Mouse (Mus musculus) E14TG2a.4 (cell line): ENCODE measurements at regions not wholly inside any gene's neighbourhood (a gene's known extent, or its start where the extent isn't known, plus 50 kb on each side); places are given as distances from the start of the nearest gene placed in this dataset.

ENCODE experiments used
- CTCF ChIP-seq: conservative IDR thresholded peaks from 2 replicates; pipeline ENCODE4 v1.5.1; 2014; ENCODE audit warnings: low read length
- NANOG ChIP-seq: IDR thresholded peaks from 2 replicates; pipeline ENCODE4 v1.6.1; 2014; ENCODE audit warnings: borderline replicate concordance, low read length, mixed read lengths
- POU5F1 ChIP-seq: IDR thresholded peaks from 2 replicates; pipeline ENCODE4 v1.6.1; 2014; ENCODE audit warnings: low read length, borderline replicate concordance

DNA sequence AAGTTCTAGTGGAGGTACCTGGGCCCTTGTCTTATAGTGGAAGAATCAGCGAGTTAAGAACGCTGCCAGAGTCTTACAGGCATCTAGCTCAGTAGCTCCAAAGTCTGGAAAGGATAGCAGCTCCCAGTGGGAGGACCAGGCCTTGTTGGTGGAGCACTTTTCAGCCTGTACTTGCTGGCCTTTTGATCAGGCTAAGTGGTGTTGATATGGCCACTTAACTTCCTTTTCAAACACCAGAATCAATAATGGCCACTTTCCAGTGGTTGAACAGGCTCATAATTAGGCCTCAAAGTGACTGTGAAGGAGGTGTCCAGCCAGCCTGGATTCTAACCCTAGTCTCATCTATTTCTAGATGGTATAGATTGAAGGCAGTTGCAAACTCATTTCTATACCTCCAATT lies 57.7 kb upstream of the Sertad2 start:
- TF ChIP-seq CTCF (no peak), POU5F1 (no peak), NANOG (no peak)
